8 mouse cellular contexts compared by ENCODE assay signal in genomic region chr6:119418392-119419251, GRCm38 (mm10). TPM values are rescaled to one million over a fixed set of nuclear protein-coding genes. Genes with fewer than 3 reads are reported as not detected.
A peak's percentile ranks its signal among the peaks of the same experiment; 100 is the strongest.
DNase-seq lines count a peak whose midpoint lies in the region; ATAC-seq lines count a peak whose summit lies in the region.

No protein-coding gene starts in this region.

- H3K4me1 ChIP-seq in midbrain, embryonic 15.5 days: 0 out of 2 replicates have a peak, but pooled peaks cover 4% of the 10 kb centered on the region

- no peak overlapping the region for H3K27ac ChIP-seq in midbrain, embryonic 15.5 days

- no peak overlapping the region for H3K4me3 ChIP-seq in midbrain, embryonic 15.5 days

- H3K9ac ChIP-seq in midbrain, embryonic 15.5 days: no peak overlapping the region

- H3K27me3 ChIP-seq in midbrain, embryonic 15.5 days (replicated peaks): no peaks in the 10 kb centered on the region

- DNase-seq in right cerebral cortex, adult 18-20 months: peak; percentile 59
- no peak for DNase-seq in right cerebral cortex, adult 2 months (ENCODE audit: low spot score in 2 of 2)
- peak; percentile 37 for DNase-seq in fat pad, adult 2 months (ENCODE audit: extremely low read depth, low read depth, low spot score)
- DNase-seq in heart, postnatal 14 days: peak; percentile 46 to 49
- DNase-seq in layer of hippocampus, postnatal 14 days (ENCODE audit: low spot score in 2 of 2): peak; percentile 17 to 61
- no peak for DNase-seq in thymus, postnatal 14 days

- WGBS in midbrain, embryonic 15.5 days: 19% methylated on average over 7 of the region's 7 CpGs

- intact Hi-C loops in heart, postnatal 14 days (cut with DNase I): no loop called here

- no peaks in the 10 kb centered on the region for H3K36me3 ChIP-seq in midbrain, embryonic 15.5 days (replicated peaks)

- H3K4me2 ChIP-seq in midbrain, embryonic 15.5 days: no peak overlapping the region

- ATAC-seq in midbrain, embryonic 15.5 days (replicated peaks): 0 out of 2 replicates have a peak, but pooled peaks have one; percentile 50
- ATAC-seq in inflammation-experienced regulatory T-cells, adult 6 months: no peak

- no peaks in the 10 kb centered on the region for H3K9me3 ChIP-seq in midbrain, embryonic 15.5 days

RNA-seq across cellular contexts. Expression of gene Adipor2, which starts 1.1 kb away (rescaled TPM):
- 10 to 100 TPM; 54.8 to 64.1 TPM for total RNA-seq in heart, postnatal 14 days (2021)
- 10 to 100 TPM; 41.2 to 41.6 TPM for total RNA-seq in layer of hippocampus, postnatal 14 days (2021)
- 39.2 and 39.3 TPM in 2 replicates for polyA plus RNA-seq in midbrain, embryonic 15.5 days (2015; fragmentation: Nextera tagmentation; extraction: Ambion mirVana)
- 1 to 10 TPM; 9.3 to 9.7 (median 9.4) TPM for polyA plus RNA-seq in inflammation-experienced regulatory T-cells, adult 6 months (2017; shearing (Covaris generic))

Comparison
In these comparisons a context has a peak if more than half of its experiments do, and no peak if none do; other contexts are left out.
1. DNase-seq: peak in right cerebral cortex, adult 18-20 months (single experiment), fat pad, adult 2 months (single experiment), heart, postnatal 14 days (2 of 2) and layer of hippocampus, postnatal 14 days (2 of 2); none in right cerebral cortex, adult 2 months (0 of 2) and thymus, postnatal 14 days (single experiment).